Mouse (Mus musculus): ENCODE measurements at regions not wholly inside any gene's neighbourhood (a gene's known extent, or its start where the extent isn't known, plus 50 kb on each side); places are given as distances from the start of the nearest gene placed in this dataset.
A peak's percentile ranks its signal among the peaks of the same experiment; 100 is the strongest.

GRCm38 (mm10) chr14:71326521-71327105 is 727.0 kb upstream of the Fam160b2 start:
- DNase-seq (ENCODE audit: low spot score) (no peak), ATAC-seq (ENCODE audit: low FRiP score) (no peak)
- H3K4me2 ChIP-seq (ENCODE audit: low read depth, low read length, poor library complexity, severe bottlenecking) = no peak overlapping the region
- no peak overlapping the region for H3K4me3 ChIP-seq (ENCODE audit: low read depth, low read length)
- H3K9me3 ChIP-seq (ENCODE audit: low read length) = peaks cover 3% of the 10 kb centered on the region; the same call in 1 of the 2 replicates
- H3K27ac ChIP-seq (ENCODE audit: low read depth, low read length) = no peak overlapping the region
- 89% methylated on average over 2 of the region's 2 CpGs for WGBS
- no peaks in the 10 kb centered on the region for H3K27me3 ChIP-seq (ENCODE audit: insufficient read depth, low read length)
- H3K9ac ChIP-seq (replicated peaks; ENCODE audit: low read length, poor library complexity, severe bottlenecking) = no peak overlapping the region
- no peak for TF ChIP-seq CTCF (IDR thresholded peaks at IDR 0.05)
- no peaks in the 10 kb centered on the region for H3K36me3 ChIP-seq (ENCODE audit: insufficient read depth, low read length)
- H3K4me1 ChIP-seq (ENCODE audit: insufficient read depth, low read length) = no peaks in the 10 kb centered on the region

- no peak for TF ChIP-seq CTCF (IDR thresholded peaks at IDR 0.05)
- Histone ChIP-seq H3K4me1 (ENCODE audit: insufficient read depth, low read length) (no peaks in the 10 kb centered on the region), H3K4me3 (ENCODE audit: low read depth, low read length) (no peak overlapping the region), H3K36me3 (ENCODE audit: insufficient read depth, low read length) (no peaks in the 10 kb centered on the region), H3K4me2 (ENCODE audit: low read depth, low read length, poor library complexity, severe bottlenecking) (no peak overlapping the region), H3K27me3 (ENCODE audit: insufficient read depth, low read length) (0 out of 2 replicates have a peak, but pooled peaks cover 3% of the 10 kb centered on the region), H3K9ac (replicated peaks; ENCODE audit: low read length, poor library complexity, severe bottlenecking) (no peak overlapping the region), H3K27ac (ENCODE audit: low read depth, low read length) (no peak overlapping the region), H3K9me3 (ENCODE audit: low read length) (no peaks in the 10 kb centered on the region)
- 56% methylated on average over 3 of the region's 3 CpGs for WGBS
- ATAC-seq (ENCODE audit: low FRiP score) (no peak), DNase-seq (ENCODE audit: low spot score) (no peak)
Measured at GRCm38 (mm10) chr14:71315228-71315627, 715.6 kb upstream of the Fam160b2 start.

GRCm38 (mm10) chr14:71299755-71300154 is 700.1 kb upstream of the Fam160b2 start:
- DNase-seq (ENCODE audit: low spot score) = peak; percentile 58
- Histone ChIP-seq H3K4me1 (ENCODE audit: insufficient read depth, low read length) (no peaks in the 10 kb centered on the region), H3K27me3 (ENCODE audit: insufficient read depth, low read length) (no peaks in the 10 kb centered on the region), H3K4me3 (ENCODE audit: low read depth, low read length) (no peak overlapping the region), H3K9me3 (ENCODE audit: low read length) (no peaks in the 10 kb centered on the region), H3K4me2 (ENCODE audit: low read depth, low read length, poor library complexity, severe bottlenecking) (no peak overlapping the region), H3K27ac (ENCODE audit: low read depth, low read length) (no peak overlapping the region), H3K9ac (replicated peaks; ENCODE audit: low read length, poor library complexity, severe bottlenecking) (no peak overlapping the region), H3K36me3 (ENCODE audit: insufficient read depth, low read length) (no peaks in the 10 kb centered on the region)
- 62% methylated on average over 6 of the region's 6 CpGs for WGBS
- no peak for ATAC-seq (ENCODE audit: low FRiP score)
- TF ChIP-seq CTCF (IDR thresholded peaks at IDR 0.05) = no peak

GRCm38 (mm10) chr14:71281568-71281967 is 681.9 kb upstream of the Fam160b2 start:
- Histone ChIP-seq H3K4me3 (ENCODE audit: low read depth, low read length) (no peak overlapping the region), H3K36me3 (ENCODE audit: insufficient read depth, low read length) (no peaks in the 10 kb centered on the region), H3K9me3 (ENCODE audit: low read length) (no peaks in the 10 kb centered on the region), H3K4me1 (ENCODE audit: insufficient read depth, low read length) (peaks cover 2% of the 10 kb centered on the region; the same call in 1 of the 2 replicates), H3K27me3 (ENCODE audit: insufficient read depth, low read length) (no peaks in the 10 kb centered on the region), H3K4me2 (ENCODE audit: low read depth, low read length, poor library complexity, severe bottlenecking) (no peak overlapping the region), H3K9ac (replicated peaks; ENCODE audit: low read length, poor library complexity, severe bottlenecking) (no peak overlapping the region), H3K27ac (ENCODE audit: low read depth, low read length) (no peak overlapping the region)
- DNase-seq (ENCODE audit: low spot score) = peak; percentile 9
- no peak for TF ChIP-seq CTCF (IDR thresholded peaks at IDR 0.05)
- peak; percentile 20; the same call in 1 of the 2 replicates for ATAC-seq (ENCODE audit: low FRiP score)
- 61% methylated on average over 14 of the region's 14 CpGs for WGBS

GRCm38 (mm10) chr14:71276309-71276791 is 676.7 kb upstream of the Fam160b2 start:
- no peak for ATAC-seq (ENCODE audit: low FRiP score)
- Histone ChIP-seq H3K36me3 (ENCODE audit: insufficient read depth, low read length) (no peaks in the 10 kb centered on the region), H3K4me1 (ENCODE audit: insufficient read depth, low read length) (peaks cover 7% of the 10 kb centered on the region), H3K27ac (ENCODE audit: low read depth, low read length) (no peak overlapping the region), H3K4me2 (ENCODE audit: low read depth, low read length, poor library complexity, severe bottlenecking) (0 out of 2 replicates have a peak overlapping the region, but pooled peaks have one; percentile 2), H3K4me3 (ENCODE audit: low read depth, low read length) (no peak overlapping the region), H3K9ac (replicated peaks; ENCODE audit: low read length, poor library complexity, severe bottlenecking) (no peak overlapping the region; the same call in 1 of the 2 replicates), H3K27me3 (ENCODE audit: insufficient read depth, low read length) (no peaks in the 10 kb centered on the region), H3K9me3 (ENCODE audit: low read length) (no peaks in the 10 kb centered on the region)
- no peak for TF ChIP-seq CTCF (IDR thresholded peaks at IDR 0.05)
- WGBS = 17% methylated on average over 12 of the region's 12 CpGs
- DNase-seq (ENCODE audit: low spot score) = peak; percentile 67

DNA sequence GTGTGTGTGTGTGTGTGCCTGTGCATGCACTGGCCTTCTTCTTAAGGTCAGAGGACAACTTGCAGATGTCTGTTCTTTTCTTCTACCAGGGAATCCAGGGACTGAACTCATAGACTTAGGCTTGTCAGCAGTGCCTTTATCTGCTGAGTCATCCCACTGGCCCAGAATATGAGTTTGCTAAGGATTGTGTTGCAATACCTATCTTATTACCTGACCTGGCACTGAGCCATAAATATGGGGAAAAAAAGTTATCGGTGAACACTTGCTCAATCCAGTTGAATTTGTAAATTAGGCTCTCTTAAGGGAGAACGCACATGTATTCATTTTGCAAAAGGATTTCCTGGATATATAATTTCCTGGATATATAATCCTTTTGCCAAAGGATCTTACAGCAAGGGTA is 672.8 kb upstream of the Fam160b2 start:
- ATAC-seq (ENCODE audit: low FRiP score) (no peak), DNase-seq (ENCODE audit: low spot score) (no peak)
- Histone ChIP-seq H3K36me3 (ENCODE audit: insufficient read depth, low read length) (no peaks in the 10 kb centered on the region), H3K9ac (replicated peaks; ENCODE audit: low read length, poor library complexity, severe bottlenecking) (no peak overlapping the region), H3K27me3 (ENCODE audit: insufficient read depth, low read length) (no peaks in the 10 kb centered on the region), H3K4me2 (ENCODE audit: low read depth, low read length, poor library complexity, severe bottlenecking) (no peak overlapping the region), H3K4me1 (ENCODE audit: insufficient read depth, low read length) (peaks cover 7% of the 10 kb centered on the region), H3K4me3 (ENCODE audit: low read depth, low read length) (no peak overlapping the region), H3K9me3 (ENCODE audit: low read length) (no peaks in the 10 kb centered on the region), H3K27ac (ENCODE audit: low read depth, low read length) (no peak overlapping the region)
- no peak for TF ChIP-seq CTCF (IDR thresholded peaks at IDR 0.05)
- 85% methylated on average over 2 of the region's 2 CpGs for WGBS

All from midbrain, postnatal 0 days (tissue).